Mouse (Mus musculus) midbrain, embryonic 15.5 days (tissue): ENCODE results near the gene Gna15. TPM values are rescaled to one million over a fixed set of nuclear protein-coding genes. Genes with fewer than 3 reads are reported as not detected.

Experiments
- ATAC-seq: fragments of 200-750 bp; cut with Nextera tagmentation; replicated peaks from 2 replicates; pipeline ENCODE4 v1.8.0; 2017; ENCODE audit warnings: moderate TSS enrichment
- H3K27ac ChIP-seq: fragments of 300-500 bp; sonication (generic); 2 replicates; pipeline ENCODE4 v1.5.1; 2015; ENCODE audit warnings: mild to moderate bottlenecking, inconsistent platforms
- H3K27me3 ChIP-seq: fragments of 300-500 bp; sonication (generic); replicated peaks from 2 replicates; pipeline ENCODE4 v1.6.1; 2015; ENCODE audit warnings: inconsistent platforms
- H3K36me3 ChIP-seq: fragments of 300-500 bp; sonication (generic); replicated peaks from 2 replicates; pipeline ENCODE4 v1.6.1; 2015; ENCODE audit warnings: inconsistent platforms
- H3K4me1 ChIP-seq: fragments of 300-500 bp; sonication (generic); 2 replicates; pipeline ENCODE4 v1.6.1; 2015; ENCODE audit warnings: inconsistent platforms
- H3K4me2 ChIP-seq: fragments of 300-500 bp; sonication (generic); 2 replicates; pipeline ENCODE4 v1.6.1; 2015; ENCODE audit warnings: inconsistent platforms, mild to moderate bottlenecking, moderate library complexity
- H3K4me3 ChIP-seq: fragments of 300-500 bp; sonication (generic); 2 replicates; pipeline ENCODE4 v1.5.1; 2015; ENCODE audit warnings: mild to moderate bottlenecking, inconsistent platforms
- H3K9ac ChIP-seq: fragments of 300-500 bp; sonication (generic); 2 replicates; pipeline ENCODE4 v1.6.1; 2015; ENCODE audit warnings: mild to moderate bottlenecking, inconsistent platforms
- H3K9me3 ChIP-seq: fragments of 300-500 bp; sonication (generic); 2 replicates; pipeline ENCODE4 v1.6.1; 2016; ENCODE audit warnings: inconsistent platforms
- WGBS: fragments of 180-500 bp; shearing (Covaris S2); methylation state at CpG from one replicate; pipeline ENCODE4 v1.1.7; 2015; ENCODE audit warnings: mixed read lengths; 5-methylcytosine and 5-hydroxymethylcytosine counted together
- polyA plus RNA-seq: library from polyadenylated mRNA; unstranded; fragments of >200 nt; fragmentation: Nextera tagmentation; extraction: Ambion mirVana; gene quantifications from 2 replicates; pipeline ENCODE4 v1.2.1, GENCODE M21; 2015

Gna15 gene
- polyA plus RNA-seq: 0.96 and 1.1 TPM in 2 replicates

DNA sequence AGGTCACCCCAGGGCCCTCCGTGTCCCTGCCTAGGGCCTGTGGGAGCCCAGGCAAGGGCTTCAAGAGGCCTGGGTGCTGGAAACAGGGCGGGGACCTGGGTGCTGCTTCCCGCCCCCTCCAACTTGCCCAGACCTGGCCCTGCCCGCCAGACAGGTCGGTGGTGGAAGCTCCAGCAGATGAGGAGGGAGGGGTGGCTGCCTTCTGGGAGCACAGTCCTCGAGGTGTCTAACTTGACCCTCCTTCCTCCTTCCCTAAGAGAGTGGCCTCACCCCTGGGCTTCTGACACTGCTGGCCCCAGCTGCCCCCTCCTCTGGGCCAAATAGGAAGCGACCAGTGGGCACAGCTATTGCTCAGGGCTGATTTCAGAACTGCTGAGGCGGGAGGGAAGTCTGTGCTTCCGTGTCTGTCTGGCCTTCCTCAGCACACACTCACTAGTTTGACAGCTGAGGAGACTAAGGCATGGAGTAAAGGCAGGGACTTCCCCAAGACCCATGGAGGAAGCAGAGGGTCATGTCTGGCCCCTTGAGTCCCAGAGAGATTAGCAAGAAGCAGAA lies at the start of gene Gna15:
Gene Gna15, minus strand, starts transcription at position 175 of the 555 bp plus-strand sequence.
- H3K36me3 ChIP-seq: no peaks in the 10 kb centered on the region; the same call in 1 of the 2 replicates
- no peak within 1 kb of the TSS for H3K4me3 ChIP-seq
- H3K9me3 ChIP-seq: no peaks in the 10 kb centered on the region
- ATAC-seq: no peak
- no peaks in the 10 kb centered on the region for H3K4me1 ChIP-seq
- H3K27ac ChIP-seq: no peak within 1 kb of the TSS
- no peak within 1 kb of the TSS for H3K9ac ChIP-seq
- no peaks in the 10 kb centered on the region for H3K27me3 ChIP-seq
- no peak within 1 kb of the TSS for H3K4me2 ChIP-seq
- 27% methylated on average over 9 of the region's 9 CpGs for WGBS

DNA sequence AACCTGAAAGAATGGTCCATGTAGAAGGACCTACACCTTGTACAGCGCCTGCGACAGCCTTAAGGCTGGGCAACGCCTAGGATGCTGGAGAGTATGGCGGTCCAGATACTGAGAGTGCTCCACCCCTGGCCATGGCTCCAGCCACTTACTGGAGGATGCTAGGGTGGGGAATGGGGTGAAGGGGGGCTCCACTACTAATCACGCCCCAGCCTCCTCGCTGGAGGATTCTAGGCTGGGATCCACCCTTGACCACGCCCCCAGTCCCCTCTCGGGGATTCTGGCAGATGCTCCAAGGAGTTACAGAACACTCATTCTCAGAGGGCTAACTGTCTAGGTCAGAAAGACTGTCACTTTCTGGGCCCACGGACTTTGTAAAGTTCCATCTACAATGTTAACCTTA lies 49.0 kb upstream of the Gna15 start:
- H3K9ac ChIP-seq: no peak overlapping the region
- H3K27ac ChIP-seq: no peak overlapping the region
- WGBS: 12% methylated on average over 9 of the region's 9 CpGs
- H3K27me3 ChIP-seq: peaks cover 44% of the 10 kb centered on the region
- no peak for ATAC-seq
- peaks cover 63% of the 10 kb centered on the region for H3K4me1 ChIP-seq
- H3K4me3 ChIP-seq: no peak overlapping the region
- no peak overlapping the region for H3K4me2 ChIP-seq
- no peaks in the 10 kb centered on the region for H3K36me3 ChIP-seq
- H3K9me3 ChIP-seq: no peaks in the 10 kb centered on the region

DNA sequence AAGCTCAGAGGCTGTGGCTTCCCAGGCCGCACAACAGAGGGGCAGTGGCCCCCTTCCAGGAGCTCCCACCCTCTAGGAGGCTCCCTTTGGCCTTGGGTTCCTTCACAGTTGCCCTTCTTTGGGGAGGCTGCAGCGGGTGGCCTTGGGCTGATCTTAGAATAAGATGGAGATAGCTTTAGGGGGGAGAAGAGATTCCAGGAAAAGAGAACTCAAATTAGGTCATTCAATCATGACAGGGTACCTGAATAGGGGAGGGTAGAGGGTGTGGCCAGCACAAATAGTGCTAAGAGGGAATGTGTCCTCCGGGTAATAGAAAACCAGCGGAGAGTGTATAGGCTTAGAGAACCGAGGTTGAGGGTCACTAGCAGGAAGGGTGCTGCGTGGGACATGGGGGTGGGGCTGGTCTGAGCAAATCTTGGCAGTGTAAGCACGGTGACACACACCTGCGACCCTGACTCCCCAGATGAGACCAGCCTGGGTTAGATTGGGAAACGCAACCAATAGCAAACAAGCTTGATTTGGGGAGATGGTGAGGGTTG lies 48.2 kb upstream of the Gna15 start:
- peak overlapping the region; percentile 73 for H3K4me2 ChIP-seq
- H3K27me3 ChIP-seq: peaks cover 45% of the 10 kb centered on the region
- ATAC-seq: peak; percentile 2; the same call in 1 of the 2 replicates
- peak overlapping the region; percentile 43; the same call in 1 of the 2 replicates for H3K27ac ChIP-seq
- 5% methylated on average over 9 of the region's 9 CpGs for WGBS
- peak overlapping the region; percentile 38 for H3K4me3 ChIP-seq
- peaks cover 66% of the 10 kb centered on the region for H3K4me1 ChIP-seq
- H3K9ac ChIP-seq: no peak overlapping the region
- no peaks in the 10 kb centered on the region for H3K36me3 ChIP-seq
- H3K9me3 ChIP-seq: no peaks in the 10 kb centered on the region

DNA sequence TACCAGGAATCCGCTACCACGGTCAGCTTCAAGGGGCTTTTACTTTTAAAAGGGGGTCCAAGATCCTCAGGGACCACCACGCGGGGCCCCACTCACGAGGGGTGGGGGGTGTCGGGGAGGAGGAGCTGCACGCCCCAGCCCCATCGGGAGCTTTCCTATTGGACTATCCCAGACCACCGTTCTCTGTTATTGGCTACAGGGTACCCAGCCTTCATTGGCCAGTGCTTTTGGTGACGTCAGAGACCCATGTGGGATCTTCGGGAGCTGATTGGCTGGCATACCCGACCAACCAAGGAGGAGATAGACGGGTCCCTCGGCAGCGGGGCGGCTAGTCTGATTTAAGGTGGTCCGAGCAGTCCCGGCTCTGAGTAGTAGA lies 47.5 kb upstream of the Gna15 start:
- peaks cover 66% of the 10 kb centered on the region for H3K4me1 ChIP-seq
- ATAC-seq: peak; percentile 94
- WGBS: 1% methylated on average over 18 of the region's 18 CpGs

DNA sequence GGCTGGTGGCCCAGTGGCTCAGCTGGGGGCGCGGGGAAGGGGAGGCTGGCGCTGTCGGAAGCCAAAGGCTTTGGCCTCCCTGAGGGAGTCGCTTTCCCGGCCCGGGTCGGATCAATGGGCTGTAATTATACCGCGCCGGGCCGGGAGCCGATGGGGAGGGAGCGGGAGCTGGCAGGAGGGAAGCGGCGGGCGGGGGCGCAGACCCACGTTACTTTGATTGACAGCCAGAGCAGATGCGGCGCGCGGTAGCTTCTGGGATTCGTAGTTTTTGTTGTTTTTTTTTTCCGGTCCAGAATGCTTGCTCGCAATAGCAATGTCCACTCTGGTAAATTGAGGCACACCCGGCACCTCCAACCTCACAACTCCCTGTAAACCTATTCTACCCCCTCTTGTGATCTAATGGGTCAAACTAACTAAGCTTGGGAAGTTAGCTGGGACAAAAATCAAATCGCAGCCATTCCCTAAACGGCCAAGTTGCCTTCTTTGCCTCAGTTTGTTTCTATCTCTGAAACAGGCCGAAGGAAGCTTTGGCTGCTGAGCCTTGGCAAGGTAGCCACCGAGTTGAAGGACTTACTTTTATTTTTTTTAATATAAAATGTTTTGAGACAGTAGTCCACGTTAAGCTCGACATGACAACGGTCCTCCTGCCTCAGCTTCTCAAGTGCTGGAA lies 46.9 kb upstream of the Gna15 start:
- peaks cover 45% of the 10 kb centered on the region for H3K27me3 ChIP-seq

More for the DNA sequence above, 47.5 kb upstream of the Gna15 start:
- Histone ChIP-seq H3K36me3 (no peaks in the 10 kb centered on the region), H3K4me2 (peak overlapping the region; percentile 73), H3K27ac (peak overlapping the region; percentile 89), H3K9ac (no peak overlapping the region), H3K4me3 (peak overlapping the region; percentile 38), H3K27me3 (peaks cover 46% of the 10 kb centered on the region), H3K9me3 (no peaks in the 10 kb centered on the region)

DNA sequence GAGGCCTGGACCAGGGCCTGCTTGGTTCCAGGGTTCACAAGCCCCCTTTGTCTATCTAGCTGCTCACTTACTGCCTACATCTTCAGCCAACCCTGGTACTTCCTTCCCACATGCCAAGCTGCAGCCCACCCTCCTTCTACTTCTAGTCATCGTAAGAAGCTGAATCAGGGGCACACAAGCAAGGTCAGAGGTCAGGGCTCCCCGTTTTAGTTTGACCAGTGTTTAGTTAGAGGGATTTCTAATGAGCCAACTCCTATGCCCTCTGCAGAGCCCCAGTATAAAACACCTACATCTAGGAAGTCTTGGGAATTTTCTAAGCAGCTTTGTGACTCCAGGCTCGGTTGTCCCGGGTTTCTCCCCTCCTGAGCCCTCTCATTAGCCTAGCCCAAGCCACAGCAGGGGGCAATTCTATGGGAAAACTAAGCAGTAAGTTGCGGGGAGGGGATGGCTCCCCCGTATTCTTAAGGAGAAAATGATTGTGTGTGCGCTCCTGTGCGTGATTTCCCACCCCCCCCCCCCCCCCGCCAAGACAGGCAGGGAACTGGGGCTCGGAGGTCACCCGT lies 46.3 kb upstream of the Gna15 start:
- peaks cover 56% of the 10 kb centered on the region for H3K4me1 ChIP-seq

More for the DNA sequence above, 46.9 kb upstream of the Gna15 start:
- Histone ChIP-seq H3K9ac (0 out of 2 replicates have a peak overlapping the region, but pooled peaks have one; percentile 10), H3K4me2 (peak overlapping the region; percentile 73), H3K4me1 (peaks cover 62% of the 10 kb centered on the region), H3K36me3 (no peaks in the 10 kb centered on the region), H3K27ac (peak overlapping the region; percentile 89), H3K4me3 (peak overlapping the region; percentile 38), H3K9me3 (no peaks in the 10 kb centered on the region)
- ATAC-seq: peak; percentile 70
- WGBS: under 1% methylated on average over 34 of the region's 34 CpGs

DNA sequence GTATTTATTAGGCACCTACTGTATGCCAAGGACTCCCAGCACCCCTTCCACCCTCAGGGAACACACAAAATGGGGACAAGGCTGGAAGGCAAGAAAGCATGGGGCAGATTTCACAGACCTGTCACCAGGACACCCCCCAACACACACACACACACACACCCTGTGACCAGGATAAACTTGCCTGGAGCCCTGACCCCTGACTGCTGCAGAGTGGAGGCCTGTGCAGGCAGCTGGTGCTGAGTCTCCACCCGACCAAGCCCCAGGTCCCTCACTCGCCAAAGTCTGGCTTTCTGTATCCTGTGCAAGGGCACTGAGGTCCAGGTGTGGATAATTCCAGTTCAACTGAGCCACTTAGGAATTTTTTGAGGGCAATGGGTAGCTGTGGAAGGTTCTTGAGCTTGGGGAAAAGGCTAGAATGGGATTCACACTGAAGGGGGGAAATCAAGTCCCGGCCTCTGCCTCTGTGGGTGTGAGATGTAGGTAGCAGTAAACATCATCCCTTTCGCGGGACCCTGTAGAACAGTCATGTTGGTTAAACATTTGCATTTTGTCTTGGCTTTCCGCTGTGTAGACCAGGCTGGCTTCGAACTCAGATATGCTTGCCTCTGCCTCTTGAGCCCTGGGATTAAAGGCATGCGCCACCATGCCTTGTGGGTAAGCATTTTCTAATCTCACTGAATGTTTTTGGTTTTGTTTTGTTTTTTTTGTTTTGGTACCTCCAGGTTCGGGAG lies 45.6 kb upstream of the Gna15 start:
- H3K36me3 ChIP-seq: peaks cover 8% of the 10 kb centered on the region; the same call in 1 of the 2 replicates
- H3K4me2 ChIP-seq: no peak overlapping the region
- no peak for ATAC-seq
- peaks cover 53% of the 10 kb centered on the region for H3K27me3 ChIP-seq
- no peak overlapping the region for H3K9ac ChIP-seq
- no peak overlapping the region for H3K4me3 ChIP-seq
- 40% methylated on average over 9 of the region's 9 CpGs for WGBS
- peak overlapping the region; percentile 89 for H3K27ac ChIP-seq
- peaks cover 56% of the 10 kb centered on the region for H3K4me1 ChIP-seq
- no peaks in the 10 kb centered on the region for H3K9me3 ChIP-seq

More for the DNA sequence above, 46.3 kb upstream of the Gna15 start:
- Histone ChIP-seq H3K4me2 (peak overlapping the region; percentile 73), H3K27ac (peak overlapping the region; percentile 89), H3K27me3 (peaks cover 47% of the 10 kb centered on the region), H3K4me3 (peak overlapping the region; percentile 38), H3K9me3 (no peaks in the 10 kb centered on the region), H3K36me3 (peaks cover 1% of the 10 kb centered on the region; the same call in 1 of the 2 replicates), H3K9ac (0 out of 2 replicates have a peak overlapping the region, but pooled peaks have one; percentile 10)
- WGBS: 0% methylated on average over 11 of the region's 11 CpGs
- peak; percentile 27 for ATAC-seq

DNA sequence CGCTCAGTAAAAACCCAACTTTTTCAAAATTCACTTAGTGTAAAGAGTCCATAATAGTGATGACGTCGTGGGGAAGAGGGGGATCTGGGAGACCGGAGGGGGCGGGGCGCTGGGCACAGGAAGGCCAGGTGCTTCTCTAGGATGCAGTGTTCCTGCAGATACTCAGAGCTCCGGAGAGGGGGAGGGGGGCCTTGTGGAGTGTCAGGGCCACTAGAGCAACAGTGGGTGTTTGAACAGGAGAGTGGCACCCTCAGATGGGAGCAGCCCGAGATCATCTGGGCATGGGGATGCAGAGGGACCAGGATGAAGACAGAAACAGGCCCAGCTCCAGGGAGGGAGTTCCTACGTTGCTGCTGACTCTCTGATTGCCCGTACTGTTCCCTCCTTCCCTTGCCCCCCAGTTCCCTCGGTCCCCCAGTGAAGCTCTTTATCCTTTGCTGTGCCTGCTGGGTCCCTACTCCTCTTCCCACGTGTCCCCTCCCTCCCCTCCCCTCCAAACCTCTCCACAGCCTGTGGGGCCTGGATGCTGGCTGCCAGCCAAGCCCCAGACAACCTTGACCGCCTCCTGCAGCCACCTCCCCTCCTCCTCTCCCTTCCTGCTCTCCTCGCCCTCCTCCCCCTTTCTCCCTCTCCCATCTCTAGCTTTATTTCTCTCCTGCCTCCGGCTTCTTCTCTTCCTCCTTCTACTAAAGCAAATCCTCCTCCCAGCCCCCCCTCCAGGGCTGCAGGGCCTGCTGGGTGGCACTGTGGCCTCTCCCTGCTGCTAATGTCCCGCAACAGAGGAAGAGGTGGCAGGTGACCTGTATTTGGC lies 44.6 kb upstream of the Gna15 start:
- H3K36me3 ChIP-seq: peaks cover 11% of the 10 kb centered on the region; the same call in 1 of the 2 replicates
- peaks cover 65% of the 10 kb centered on the region for H3K4me1 ChIP-seq
- no peak overlapping the region for H3K9ac ChIP-seq
- H3K4me2 ChIP-seq: peak overlapping the region; percentile 17
- H3K27me3 ChIP-seq: peaks cover 44% of the 10 kb centered on the region
- H3K27ac ChIP-seq: peak overlapping the region; percentile 89
- 9% methylated on average over 15 of the region's 16 CpGs for WGBS
- no peaks in the 10 kb centered on the region for H3K9me3 ChIP-seq
- no peak overlapping the region for H3K4me3 ChIP-seq
- ATAC-seq: no peak

DNA sequence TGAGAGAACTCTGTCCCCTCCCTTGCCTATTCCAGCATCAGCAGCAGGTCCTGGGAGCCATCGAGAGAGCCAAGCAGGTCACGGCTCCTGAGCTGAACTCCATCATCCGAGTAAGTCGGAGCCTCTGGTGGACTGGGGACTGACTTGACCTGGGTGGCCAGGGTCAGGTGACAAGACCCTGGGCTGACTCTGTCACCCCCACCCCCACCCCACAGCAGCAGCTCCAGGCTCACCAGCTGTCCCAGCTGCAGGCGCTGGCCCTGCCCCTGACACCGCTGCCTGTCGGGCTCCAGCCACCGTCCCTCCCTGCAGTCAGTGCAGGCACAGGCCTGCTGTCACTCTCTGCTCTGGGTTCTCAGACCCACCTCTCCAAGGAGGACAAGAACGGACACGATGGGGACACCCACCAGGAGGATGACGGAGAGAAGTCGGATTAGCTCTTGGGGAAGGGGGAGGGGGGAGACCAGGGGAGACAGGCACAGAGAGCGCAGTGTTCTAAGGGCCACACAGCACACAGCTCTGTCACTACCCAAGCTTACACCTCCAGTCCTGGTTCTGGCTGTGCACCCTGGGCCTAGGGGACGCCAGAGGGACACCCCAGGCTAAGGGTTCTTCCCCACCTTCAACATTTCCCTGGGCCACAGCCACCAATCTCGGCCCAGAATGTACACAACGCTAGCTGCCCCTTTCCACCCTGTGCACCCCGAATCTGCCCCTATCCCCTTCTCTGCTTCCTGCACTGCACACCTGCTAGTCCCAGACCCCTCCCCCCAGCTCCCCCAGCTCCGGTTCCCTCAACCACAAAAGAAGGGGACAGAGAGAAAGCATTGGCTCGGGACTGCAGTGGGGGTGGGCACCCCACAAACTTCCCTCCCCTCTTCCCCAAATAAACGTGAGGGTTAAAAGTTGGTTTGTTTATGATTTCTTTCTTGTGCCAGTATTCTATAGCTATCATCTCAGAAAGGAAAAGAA lies 41.5 kb upstream of the Gna15 start:
- peaks cover 69% of the 10 kb centered on the region for H3K4me1 ChIP-seq
- H3K27me3 ChIP-seq: peaks cover 31% of the 10 kb centered on the region
- H3K9me3 ChIP-seq: no peaks in the 10 kb centered on the region
- no peak overlapping the region for H3K9ac ChIP-seq
- ATAC-seq: no peak
- no peak overlapping the region for H3K4me3 ChIP-seq
- WGBS: 35% methylated on average over 20 of the region's 20 CpGs
- no peak overlapping the region for H3K4me2 ChIP-seq
- H3K36me3 ChIP-seq: peaks cover 11% of the 10 kb centered on the region; the same call in 1 of the 2 replicates
- H3K27ac ChIP-seq: no peak overlapping the region

DNA sequence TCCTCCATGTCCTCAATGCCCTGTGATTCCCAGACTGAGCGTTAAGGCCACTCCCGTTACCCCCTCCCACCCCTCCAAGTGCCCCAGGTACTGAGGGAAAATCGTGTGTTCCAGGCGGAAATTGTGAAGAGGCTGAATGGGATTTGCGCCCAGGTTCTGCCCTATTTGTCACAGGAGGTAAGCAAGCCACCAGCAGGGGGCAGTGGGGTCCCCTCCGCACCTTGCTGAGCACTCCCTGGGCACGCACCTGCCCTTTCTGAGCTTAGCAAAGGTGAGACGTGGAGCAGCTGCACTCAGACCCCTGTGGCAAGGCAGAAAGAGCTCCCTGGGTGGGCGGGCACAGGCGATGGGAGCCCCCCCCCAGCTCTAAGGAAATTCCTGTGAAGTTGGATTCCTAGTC lies 40.7 kb upstream of the Gna15 start:
- WGBS: 22% methylated on average over 10 of the region's 10 CpGs
- H3K36me3 ChIP-seq: peaks cover 11% of the 10 kb centered on the region; the same call in 1 of the 2 replicates
- no peak for ATAC-seq
- no peak overlapping the region for H3K9ac ChIP-seq
- H3K9me3 ChIP-seq: no peaks in the 10 kb centered on the region
- H3K4me1 ChIP-seq: peaks cover 66% of the 10 kb centered on the region
- H3K4me2 ChIP-seq: no peak overlapping the region
- H3K4me3 ChIP-seq: no peak overlapping the region
- H3K27ac ChIP-seq: no peak overlapping the region
- peaks cover 31% of the 10 kb centered on the region for H3K27me3 ChIP-seq
